Mouse (Mus musculus) heart, embryonic 16.5 days (tissue): ENCODE results near the gene Utrn. TPM values are rescaled to one million over a fixed set of nuclear protein-coding genes. Genes with fewer than 3 reads are reported as not detected.

Experiments used
- ATAC-seq: fragments of 200-750 bp; cut with Nextera tagmentation; replicated peaks from 2 replicates; pipeline ENCODE4 v1.8.0; 2017; ENCODE audit warnings: moderate number of reproducible peaks; ENCODE audit not compliant: insufficient read depth, low FRiP score; ENCODE audit errors: extremely low read depth
- H3K27ac ChIP-seq: fragments of 300-500 bp; sonication (generic); 2 replicates; pipeline ENCODE4 v1.5.1; 2014; ENCODE audit warnings: mild to moderate bottlenecking, low read length, control low read depth, moderate library complexity
- H3K27me3 ChIP-seq: fragments of 300-500 bp; sonication (generic); 2 replicates; pipeline ENCODE4 v1.6.1; 2014; ENCODE audit warnings: low read length, mixed read lengths; ENCODE audit not compliant: control insufficient read depth, insufficient read depth
- H3K36me3 ChIP-seq: fragments of 300-500 bp; sonication (generic); 2 replicates; pipeline ENCODE4 v1.6.1; 2014; ENCODE audit not compliant: control insufficient read depth, insufficient read depth
- H3K4me1 ChIP-seq: fragments of 300-500 bp; sonication (generic); 2 replicates; pipeline ENCODE4 v1.6.1; 2014; ENCODE audit warnings: low read length, mixed read lengths; ENCODE audit not compliant: control insufficient read depth, insufficient read depth
- H3K4me2 ChIP-seq: fragments of 300-500 bp; sonication (generic); 2 replicates; pipeline ENCODE4 v1.6.1; 2014; ENCODE audit warnings: low read depth, mild to moderate bottlenecking, control low read depth, low read length
- H3K4me3 ChIP-seq: fragments of 300-500 bp; sonication (generic); 2 replicates; pipeline ENCODE4 v1.5.1; 2014; ENCODE audit warnings: mild to moderate bottlenecking, control low read depth, low read length
- H3K9ac ChIP-seq: fragments of 300-500 bp; sonication (generic); 2 replicates; pipeline ENCODE4 v1.6.1; 2014; ENCODE audit warnings: low read length, control low read depth
- H3K9me3 ChIP-seq: fragments of 300-500 bp; sonication (generic); replicated peaks from 2 replicates; pipeline ENCODE4 v1.6.1; 2016; ENCODE audit warnings: low read length; ENCODE audit not compliant: control insufficient read depth
- WGBS: fragments of 180-500 bp; shearing (Covaris S2); extraction: QIAGEN DNeasy Blood & Tissue Kit; methylation state at CpG from one replicate; pipeline ENCODE4 v1.1.7; 2014; 5-methylcytosine and 5-hydroxymethylcytosine counted together
- polyA plus RNA-seq: library from polyadenylated mRNA; unstranded; fragments of >200 nt; fragmentation: Nextera tagmentation; extraction: Ambion mirVana; gene quantifications from 2 replicates; pipeline ENCODE4 v1.2.1, GENCODE M21; 2015

The Utrn gene
- polyA plus RNA-seq, 1 experiment from 2014 or later: 65.7 TPM

DNA sequence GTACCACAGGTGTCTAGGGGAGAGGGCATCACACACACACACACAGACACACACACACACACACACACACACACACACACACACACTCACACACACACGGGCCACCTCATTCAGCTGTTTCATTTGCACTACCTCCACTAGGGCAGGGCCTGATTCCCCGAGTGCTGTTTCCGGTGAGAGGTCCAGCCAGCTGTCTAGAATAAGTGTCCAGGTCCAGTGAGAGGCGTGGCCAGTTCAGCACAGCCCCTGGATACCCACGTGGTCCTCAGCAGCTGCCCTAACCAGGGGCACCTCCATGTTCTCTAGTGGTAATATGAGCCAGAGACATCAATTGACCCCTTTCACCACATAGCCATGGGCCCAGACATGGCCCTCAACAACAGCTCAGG, 35.0 kb upstream of the Utrn start:
- no peaks in the 10 kb centered on the region for H3K4me1 ChIP-seq
- H3K36me3 ChIP-seq: no peaks in the 10 kb centered on the region
- H3K9me3 ChIP-seq: no peaks in the 10 kb centered on the region
- 66% methylated on average over 5 of the region's 5 CpGs for WGBS
- no peak overlapping the region for H3K4me2 ChIP-seq
- no peak for ATAC-seq
- H3K27me3 ChIP-seq: no peaks in the 10 kb centered on the region
- no peak overlapping the region for H3K27ac ChIP-seq
- H3K9ac ChIP-seq: no peak overlapping the region
- H3K4me3 ChIP-seq: no peak overlapping the region

DNA sequence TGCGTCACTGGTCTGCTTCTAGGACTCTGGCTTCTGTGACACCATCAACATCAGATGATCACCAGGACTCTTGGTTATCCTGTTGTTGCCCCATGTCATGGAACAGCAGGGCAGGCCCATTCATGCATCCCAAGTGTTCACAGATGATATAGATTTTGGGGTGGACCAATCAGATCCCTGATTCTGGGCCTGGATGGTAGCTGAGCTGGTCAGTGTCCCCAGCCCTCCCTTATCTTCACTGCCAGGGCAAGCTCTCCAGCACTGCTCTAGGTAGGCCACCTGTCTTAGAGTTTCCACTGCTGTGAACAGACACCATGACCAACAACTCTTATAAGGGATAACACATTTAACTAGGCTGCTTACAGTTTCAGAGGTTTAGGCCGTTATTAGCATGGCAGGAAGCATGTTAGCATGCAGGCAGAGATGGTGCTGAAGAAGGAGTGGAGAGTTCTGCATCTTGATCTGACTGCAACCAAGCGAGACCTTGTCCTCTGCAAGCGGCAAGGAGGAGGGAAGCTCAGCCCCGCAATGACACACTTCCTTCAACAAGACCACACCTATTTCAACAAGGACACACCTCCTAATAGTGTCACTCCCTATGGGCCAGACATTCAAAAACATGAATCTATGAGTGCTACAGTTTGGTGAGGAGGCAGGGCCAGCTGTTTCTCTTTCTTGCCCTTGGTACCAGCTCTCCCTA, 34.4 kb upstream of the Utrn start:
- Histone ChIP-seq H3K27ac (no peak overlapping the region), H3K27me3 (no peaks in the 10 kb centered on the region), H3K4me1 (no peaks in the 10 kb centered on the region), H3K9ac (no peak overlapping the region), H3K4me2 (no peak overlapping the region), H3K9me3 (no peaks in the 10 kb centered on the region), H3K36me3 (no peaks in the 10 kb centered on the region), H3K4me3 (no peak overlapping the region)
- ATAC-seq: no peak
- WGBS: 81% methylated on average over 5 of the region's 5 CpGs

DNA sequence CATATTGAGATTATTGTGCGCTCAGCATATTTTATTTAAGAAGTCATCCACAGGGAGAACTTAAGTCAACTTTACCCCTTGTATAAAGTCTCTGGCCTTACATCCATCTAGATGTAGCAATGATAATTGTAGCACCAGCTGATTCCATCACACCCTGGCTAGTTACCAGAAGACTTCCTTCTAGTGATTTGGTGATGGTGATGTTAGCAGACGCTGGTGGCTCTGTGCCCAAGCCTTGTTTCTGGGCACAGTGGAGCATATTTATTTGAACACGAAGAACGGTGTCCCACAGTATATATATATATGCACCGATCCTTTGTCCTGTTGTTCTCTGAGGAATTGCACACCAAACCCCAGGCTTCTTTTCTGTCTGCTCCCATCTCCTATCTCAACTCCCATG, 30.7 kb upstream of the Utrn start:
- Histone ChIP-seq H3K4me1 (no peaks in the 10 kb centered on the region), H3K27me3 (no peaks in the 10 kb centered on the region), H3K4me2 (no peak overlapping the region), H3K9me3 (no peaks in the 10 kb centered on the region), H3K27ac (no peak overlapping the region), H3K36me3 (no peaks in the 10 kb centered on the region), H3K4me3 (no peak overlapping the region), H3K9ac (no peak overlapping the region)
- ATAC-seq: no peak
- WGBS: 90% methylated on average over 5 of the region's 5 CpGs

DNA sequence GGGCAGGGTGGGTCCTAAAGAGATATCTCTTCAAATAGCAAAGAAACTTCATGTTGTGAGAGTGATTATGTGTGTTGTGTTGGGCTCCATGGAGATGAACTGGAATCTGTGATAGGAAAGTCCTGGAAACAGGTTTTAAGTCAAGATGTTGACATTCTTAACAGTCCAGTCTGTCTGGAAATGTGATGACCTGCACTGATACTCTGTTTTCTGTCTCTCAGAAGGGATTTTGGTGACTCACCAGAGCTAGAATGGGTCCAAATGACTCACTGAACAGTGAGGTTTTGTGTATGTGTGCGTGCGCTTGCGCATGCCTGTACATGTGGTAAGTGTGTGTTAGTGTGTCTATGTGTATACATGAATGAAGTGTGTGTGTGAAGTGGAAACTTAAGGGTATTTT, 24.2 kb upstream of the Utrn start:
- Histone ChIP-seq H3K4me2 (no peak overlapping the region), H3K4me1 (no peaks in the 10 kb centered on the region), H3K27me3 (no peaks in the 10 kb centered on the region), H3K27ac (no peak overlapping the region), H3K9me3 (no peaks in the 10 kb centered on the region), H3K4me3 (no peak overlapping the region), H3K9ac (no peak overlapping the region), H3K36me3 (no peaks in the 10 kb centered on the region)
- ATAC-seq: no peak
- WGBS: 93% methylated on average over 3 of the region's 3 CpGs

DNA sequence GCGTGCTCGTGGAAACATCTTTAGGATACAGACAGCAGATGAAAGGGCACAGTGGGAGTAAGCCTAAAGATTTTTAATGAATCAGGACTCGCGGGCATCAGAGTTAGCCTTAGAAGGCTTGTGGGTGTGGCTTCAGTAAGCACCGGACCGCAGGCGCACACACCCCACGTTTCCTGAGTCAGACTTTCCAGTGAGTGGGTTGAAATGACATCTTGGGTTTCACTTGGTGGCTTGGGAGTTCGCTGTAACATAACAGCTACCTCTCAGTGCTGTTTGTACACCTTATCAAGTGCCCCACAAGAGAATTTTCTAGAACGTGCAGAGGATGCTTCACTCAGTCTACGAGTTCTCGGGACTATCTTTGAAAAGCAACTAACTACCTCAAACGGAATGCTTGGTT, 19.2 kb upstream of the Utrn start:
- H3K9me3 ChIP-seq: no peaks in the 10 kb centered on the region
- no peaks in the 10 kb centered on the region for H3K27me3 ChIP-seq
- H3K9ac ChIP-seq: no peak overlapping the region
- H3K36me3 ChIP-seq: no peaks in the 10 kb centered on the region
- no peak overlapping the region for H3K4me3 ChIP-seq
- WGBS: 52% methylated on average over 13 of the region's 13 CpGs
- no peak overlapping the region for H3K27ac ChIP-seq
- no peaks in the 10 kb centered on the region for H3K4me1 ChIP-seq
- H3K4me2 ChIP-seq: no peak overlapping the region
- ATAC-seq: no peak

DNA sequence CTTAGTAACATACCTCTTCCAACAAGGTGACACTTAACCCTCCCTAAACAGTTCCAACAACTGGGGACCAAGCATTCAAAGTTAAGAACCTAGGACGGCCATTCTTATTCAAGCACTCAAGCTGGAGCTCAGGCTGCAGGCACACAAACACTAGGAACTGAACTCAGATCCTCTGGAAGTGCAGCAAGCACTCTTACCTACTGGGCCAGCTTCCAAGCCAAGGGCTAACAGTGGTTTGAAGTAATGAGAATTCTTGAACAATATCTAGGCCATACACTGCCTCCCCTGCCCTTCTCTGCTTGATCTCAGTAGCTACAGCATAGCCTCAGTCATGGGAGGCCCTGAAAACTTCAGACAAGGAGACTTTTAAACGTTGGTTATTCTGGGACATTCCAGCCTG, 18.6 kb upstream of the Utrn start:
- Histone ChIP-seq H3K4me2 (no peak overlapping the region), H3K4me3 (no peak overlapping the region), H3K9ac (no peak overlapping the region), H3K27me3 (no peaks in the 10 kb centered on the region), H3K4me1 (no peaks in the 10 kb centered on the region), H3K9me3 (no peaks in the 10 kb centered on the region), H3K36me3 (no peaks in the 10 kb centered on the region), H3K27ac (no peak overlapping the region)
- 49% methylated on average over 2 of the region's 2 CpGs for WGBS
- no peak; the same call in 1 of the 2 replicates for ATAC-seq

DNA sequence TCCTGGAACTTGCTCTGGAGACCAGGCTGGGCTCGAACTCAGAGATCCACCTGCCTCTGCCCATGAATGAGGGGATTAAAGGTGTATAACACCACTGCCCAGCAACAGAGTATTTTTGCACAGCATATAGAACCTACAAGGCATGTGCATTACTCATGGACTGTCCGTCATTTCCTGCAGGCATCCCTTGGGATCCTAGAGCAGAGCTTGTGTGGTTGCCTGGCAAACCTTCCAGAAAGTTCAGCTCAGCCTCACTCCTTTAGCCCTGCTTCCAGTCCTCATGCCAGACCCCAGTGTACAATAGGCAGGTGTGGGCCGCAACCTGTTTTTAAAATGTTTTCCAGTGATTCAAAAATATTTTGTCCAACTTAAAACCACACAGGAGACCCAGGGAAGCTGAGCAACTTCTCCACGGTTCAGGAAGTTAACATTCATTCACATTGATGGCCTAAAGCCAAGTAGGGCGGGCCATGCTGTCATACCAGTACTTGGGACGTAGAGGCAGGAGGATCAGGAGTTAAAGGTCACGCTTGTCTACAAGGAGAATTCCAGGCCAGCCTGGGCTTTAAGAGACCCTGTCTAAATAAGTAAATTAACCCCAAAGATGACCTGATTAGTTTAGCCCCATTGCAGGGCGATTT, 15.3 kb upstream of the Utrn start:
- Histone ChIP-seq H3K36me3 (no peaks in the 10 kb centered on the region), H3K4me2 (no peak overlapping the region), H3K9ac (no peak overlapping the region), H3K4me3 (no peak overlapping the region), H3K4me1 (no peaks in the 10 kb centered on the region), H3K27me3 (no peaks in the 10 kb centered on the region), H3K9me3 (no peaks in the 10 kb centered on the region), H3K27ac (0 out of 2 replicates have a peak overlapping the region, but pooled peaks have one; percentile 13)
- 53% methylated on average over 8 of the region's 8 CpGs for WGBS
- ATAC-seq: no peak; the same call in 1 of the 2 replicates

DNA sequence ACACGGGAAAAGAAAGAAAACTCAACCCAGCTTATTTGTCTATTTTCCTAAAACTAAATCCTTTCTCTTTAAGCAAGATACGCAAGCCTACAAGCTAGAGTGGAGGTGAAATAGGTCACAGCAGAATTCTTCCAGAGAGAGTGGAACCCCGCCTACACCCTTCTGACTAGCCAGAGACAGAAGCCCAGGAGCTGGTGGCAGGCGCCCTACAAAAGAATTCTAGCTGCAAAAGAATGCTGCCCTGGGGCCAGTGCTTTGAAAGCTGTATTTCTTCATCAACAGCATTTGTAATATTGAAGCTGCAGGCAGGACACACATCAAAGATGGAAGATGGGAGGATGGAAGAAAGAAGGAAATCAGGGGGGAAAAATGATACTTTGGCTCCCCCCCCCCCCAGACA, 12.7 kb upstream of the Utrn start:
- Histone ChIP-seq H3K27me3 (no peaks in the 10 kb centered on the region), H3K9me3 (no peaks in the 10 kb centered on the region), H3K4me2 (no peak overlapping the region), H3K27ac (no peak overlapping the region), H3K4me3 (no peak overlapping the region), H3K9ac (no peak overlapping the region), H3K36me3 (no peaks in the 10 kb centered on the region), H3K4me1 (no peaks in the 10 kb centered on the region)
- WGBS: 83% methylated on average over 4 of the region's 4 CpGs
- ATAC-seq: no peak

DNA sequence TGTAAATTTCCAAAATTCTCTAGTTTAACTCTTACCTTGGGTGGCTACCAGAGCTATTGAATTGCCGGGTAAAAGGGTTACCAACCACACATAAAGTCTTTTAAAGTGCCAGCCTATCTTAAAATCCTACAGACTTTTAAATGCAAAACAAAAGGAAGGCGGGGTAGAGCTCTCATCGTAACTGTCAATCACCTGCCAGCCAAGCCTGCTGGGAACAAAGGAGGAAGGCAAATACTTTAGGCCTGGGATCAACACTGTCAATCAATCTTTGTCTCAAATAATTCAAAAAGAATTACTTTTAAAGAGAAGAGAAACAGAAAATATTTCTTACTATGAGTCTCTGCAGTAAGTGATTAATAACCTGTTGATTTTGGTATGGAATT, 10.1 kb upstream of the Utrn start:
- no peak overlapping the region for H3K9ac ChIP-seq
- H3K4me2 ChIP-seq: no peak overlapping the region
- H3K4me1 ChIP-seq: no peaks in the 10 kb centered on the region
- H3K27me3 ChIP-seq: no peaks in the 10 kb centered on the region
- no peak overlapping the region for H3K4me3 ChIP-seq
- H3K27ac ChIP-seq: no peak overlapping the region
- no peaks in the 10 kb centered on the region for H3K9me3 ChIP-seq
- WGBS: 43% methylated on average over 3 of the region's 3 CpGs
- ATAC-seq: no peak
- no peaks in the 10 kb centered on the region for H3K36me3 ChIP-seq
